Mouse (Mus musculus) kidney, adult 18-20 months (tissue): ENCODE data around the gene Swsap1.
A peak's percentile ranks its signal among the peaks of the same experiment; 100 is the strongest.

Source experiments
- DNase-seq: peaks from one replicate; pipeline ENCODE4 v3.0.0; 2021

Swsap1 gene

GRCm38 (mm10) chr9:21936692-21937570 is 18.6 kb upstream of the Swsap1 start, which contains the start of gene Plppr2:
TSS of gene Plppr2 (plus strand) at chr9:21937033.
- DNase-seq: peak; percentile 95

GRCm38 (mm10) chr9:21937711-21938175 is 17.8 kb upstream of the Swsap1 start:
- no peak for DNase-seq

GRCm38 (mm10) chr9:21938234-21938855 is 17.2 kb upstream of the Swsap1 start:
- DNase-seq: no peak

DNA sequence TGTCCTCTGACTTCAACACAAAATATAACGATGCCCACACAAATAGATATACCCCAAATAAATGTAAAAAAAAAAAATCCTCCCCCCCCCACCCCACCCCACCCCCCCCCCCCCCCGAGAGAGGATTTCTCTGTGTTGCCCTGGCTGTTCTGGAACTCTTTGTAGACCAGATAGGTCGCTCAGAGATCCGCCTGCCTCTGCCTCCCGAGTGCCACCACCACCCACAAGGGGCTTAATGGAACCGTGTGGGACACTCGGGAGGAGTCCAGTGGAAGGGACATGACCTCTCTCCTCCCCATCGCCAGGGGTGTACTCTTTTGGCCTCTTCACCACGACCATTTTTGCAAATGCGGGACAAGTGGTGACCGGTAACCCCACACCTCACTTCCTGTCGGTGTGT is 12.5 kb upstream of the Swsap1 start:
- no peak for DNase-seq

GRCm38 (mm10) chr9:21943638-21944037 is 11.9 kb upstream of the Swsap1 start:
- no peak for DNase-seq

DNA sequence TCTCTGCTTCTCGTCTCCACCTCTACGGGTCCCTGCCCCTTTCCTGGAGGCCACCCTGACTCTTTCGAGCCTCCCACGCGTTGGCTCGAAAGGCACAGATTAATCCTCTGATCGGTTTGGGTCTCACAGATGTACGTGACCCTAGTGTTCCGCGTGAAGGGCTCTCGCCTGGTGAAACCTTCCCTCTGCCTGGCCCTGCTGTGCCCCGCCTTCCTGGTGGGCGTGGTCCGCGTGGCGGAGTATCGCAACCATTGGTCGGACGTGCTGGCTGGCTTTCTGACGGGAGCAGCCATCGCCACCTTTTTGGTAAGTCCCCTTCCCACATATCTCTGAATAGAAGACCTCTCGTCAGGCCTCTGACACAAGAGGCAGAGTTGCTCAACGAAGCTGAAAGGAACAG is 11.3 kb upstream of the Swsap1 start:
- DNase-seq: no peak

GRCm38 (mm10) chr9:21947540-21948130 is 7.9 kb upstream of the Swsap1 start:
- no peak for DNase-seq

DNA sequence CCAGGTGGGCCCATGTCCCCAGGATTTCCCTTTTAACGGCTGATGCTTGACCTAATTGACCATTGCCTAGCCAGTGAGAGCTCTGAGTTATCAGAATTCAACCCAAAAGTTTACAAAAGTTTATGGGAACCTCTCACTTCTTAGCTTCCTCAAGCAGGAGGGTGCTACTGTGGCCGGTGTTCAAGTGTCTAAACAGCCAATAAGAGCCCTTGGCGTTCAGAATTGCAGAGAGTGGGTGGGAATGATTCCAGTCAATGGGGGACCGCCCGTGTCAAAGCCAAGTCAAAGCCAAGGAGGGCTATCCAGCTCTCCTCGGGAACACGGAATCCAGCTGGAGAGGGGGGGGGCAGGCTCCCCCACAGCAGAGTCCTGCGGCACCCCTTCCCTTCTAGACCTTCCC is 7.4 kb upstream of the Swsap1 start:
- no peak for DNase-seq

DNA sequence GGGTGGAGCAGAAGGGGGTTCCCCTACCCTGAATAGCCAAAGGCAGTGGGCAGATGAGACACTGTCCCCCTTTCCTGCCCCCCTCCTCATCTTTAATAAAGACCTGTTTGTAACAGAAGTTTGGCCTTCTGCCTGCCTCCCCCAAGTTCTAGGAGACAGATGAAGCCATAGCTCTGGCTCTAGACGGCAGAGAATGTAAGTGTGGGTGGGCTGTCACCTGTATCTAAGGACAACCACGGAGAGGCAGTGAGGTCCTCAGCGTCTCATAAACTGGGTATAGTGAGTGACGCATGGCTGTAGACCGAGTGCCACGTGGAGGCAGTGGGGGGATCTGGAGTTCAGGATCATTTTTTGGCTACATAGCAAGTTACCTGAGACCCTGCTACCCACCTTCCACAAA is 6.8 kb upstream of the Swsap1 start:
- DNase-seq: no peak

GRCm38 (mm10) chr9:21950322-21950721 is 5.2 kb upstream of the Swsap1 start:
- peak; percentile 77 for DNase-seq

DNA sequence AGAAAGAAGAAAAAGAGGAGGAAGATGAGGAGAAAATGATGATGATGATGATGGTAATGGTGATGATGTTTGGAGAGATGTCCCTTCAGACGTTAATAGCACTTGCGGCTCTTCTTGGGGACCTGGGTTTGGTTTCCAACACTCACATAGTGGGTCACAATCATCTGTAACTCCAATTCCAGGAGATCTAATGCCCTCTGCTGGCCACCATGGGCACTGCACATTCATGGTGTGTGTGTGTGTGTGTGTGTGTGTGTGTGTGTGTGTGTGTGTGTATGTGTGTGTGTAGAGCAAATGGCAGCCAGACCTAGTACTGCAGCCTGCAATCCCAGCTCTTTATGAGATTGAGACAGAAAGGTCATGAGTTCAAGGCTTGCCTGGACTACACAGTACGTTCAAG is 3.6 kb upstream of the Swsap1 start:
- no peak for DNase-seq

GRCm38 (mm10) chr9:21953600-21953999 is 2.0 kb upstream of the Swsap1 start:
- DNase-seq: no peak

- no peak for DNase-seq
Observed at GRCm38 (mm10) chr9:21954635-21955034, 920 bp upstream of the Swsap1 start.

DNA sequence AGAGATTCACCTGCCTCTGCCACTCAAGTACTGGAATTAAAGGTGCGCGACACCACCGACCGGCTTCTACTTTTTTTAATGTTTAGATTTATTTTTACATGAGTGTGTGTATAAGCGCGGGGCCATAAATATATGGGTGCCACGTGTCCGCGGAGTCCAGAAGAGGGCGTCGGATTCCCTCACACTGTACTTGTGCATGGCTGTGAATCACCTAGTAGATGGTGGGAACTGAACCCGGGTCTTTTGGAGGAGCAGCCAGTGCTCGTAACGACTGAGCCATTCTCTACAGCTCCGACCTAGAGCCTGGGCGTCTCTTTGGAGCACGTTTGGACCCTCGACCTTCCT is 358 bp upstream of the Swsap1 start:
- DNase-seq: no peak

DNA sequence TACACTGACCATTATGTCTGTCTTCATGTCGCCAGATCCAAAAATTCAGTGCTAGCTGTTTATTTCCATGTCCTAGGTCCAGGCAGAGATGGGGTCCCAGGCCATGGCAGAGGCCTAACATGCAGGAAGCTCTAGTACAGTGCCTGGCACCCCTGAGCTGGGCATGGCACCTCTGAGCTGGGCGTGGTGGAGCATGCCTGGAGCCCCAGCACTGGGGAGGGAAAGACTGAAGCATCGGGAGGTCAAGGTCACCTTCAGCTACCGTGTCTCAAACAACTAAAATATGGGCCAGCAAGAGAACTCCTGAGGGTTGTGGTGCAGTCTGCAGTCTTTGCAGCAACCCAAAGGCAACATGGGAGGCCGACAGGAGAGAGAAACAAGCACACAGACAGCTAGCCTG is 2.8 kb downstream of the Swsap1 start:
- DNase-seq: no peak

DNA sequence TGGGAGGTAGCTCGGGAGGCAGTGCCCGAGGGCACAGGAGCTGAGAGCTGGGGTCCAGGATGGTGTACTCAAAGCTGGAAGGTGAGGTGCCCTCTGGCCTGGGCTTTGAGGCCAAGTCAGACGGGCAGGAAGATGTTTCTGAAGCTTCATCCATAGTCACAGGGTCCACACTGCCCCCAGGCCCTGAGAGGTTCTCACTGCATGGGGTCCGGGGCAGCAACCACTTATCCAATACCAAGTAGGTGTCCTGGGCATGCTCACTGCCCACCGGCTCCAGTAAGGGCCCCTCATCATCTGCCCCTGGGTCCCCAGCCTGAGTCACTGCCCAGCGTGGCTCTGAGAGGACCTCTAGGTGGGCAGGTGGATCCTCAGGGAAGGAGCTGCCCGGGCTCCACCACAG is 3.7 kb downstream of the Swsap1 start:
- DNase-seq: no peak

DNA sequence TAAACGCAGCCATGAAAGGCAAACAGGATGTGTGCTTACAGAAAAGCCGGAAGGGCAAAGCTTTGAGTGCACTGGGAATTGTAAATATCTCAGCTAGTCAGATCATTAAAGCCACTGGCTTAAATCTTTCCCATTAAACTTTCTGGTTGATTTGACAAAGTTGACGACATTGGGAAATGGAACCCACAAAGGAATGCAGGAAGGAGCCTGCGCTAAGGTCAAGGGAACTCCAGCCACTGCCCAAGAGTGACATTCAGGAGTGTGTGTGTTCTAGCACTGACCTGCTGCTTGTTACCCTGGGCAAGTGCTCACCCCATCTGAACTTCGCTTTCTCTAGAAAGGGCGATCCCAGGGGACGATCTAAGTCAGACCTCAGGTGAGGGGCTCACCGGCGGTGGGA is 4.6 kb downstream of the Swsap1 start:
- peak; percentile 34 for DNase-seq

GRCm38 (mm10) chr9:21960558-21961208 is 5.1 kb downstream of the Swsap1 start:
- DNase-seq: peak; percentile 51

- peak; percentile 29 for DNase-seq
Observed at GRCm38 (mm10) chr9:21961366-21961980, 5.9 kb downstream of the Swsap1 start.

DNA sequence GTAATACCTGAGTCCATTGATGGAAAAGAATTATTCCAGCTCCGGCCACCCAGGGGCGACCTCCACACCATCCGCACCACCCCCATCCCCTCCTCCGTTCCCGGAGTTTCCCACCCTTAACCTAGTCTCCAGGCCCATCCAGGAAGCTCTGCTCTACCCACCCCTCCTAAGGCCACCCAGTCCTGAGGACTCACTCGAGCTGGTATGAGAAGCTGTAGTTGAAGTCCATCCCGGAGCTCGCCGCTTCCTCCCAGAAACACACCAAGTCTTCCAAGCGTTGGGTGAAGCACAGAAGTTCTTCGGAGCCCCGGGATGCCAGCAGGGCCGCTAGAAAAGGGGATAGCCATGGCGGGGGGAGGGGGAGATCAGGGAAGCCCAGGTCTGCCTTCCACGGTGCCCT is 6.5 kb downstream of the Swsap1 start:
- no peak for DNase-seq

GRCm38 (mm10) chr9:21962416-21963059 is 7.0 kb downstream of the Swsap1 start:
- DNase-seq: peak; percentile 48

- DNase-seq: peak; percentile 46
Observed at GRCm38 (mm10) chr9:21963417-21963816, 7.9 kb downstream of the Swsap1 start, which contains the start of gene Epor. TSS of gene Epor (minus strand) at chr9:21963506.
